Mouse (Mus musculus): Measurements from ENCODE around the gene Klc4. TPM values are rescaled to one million over a fixed set of nuclear protein-coding genes. Genes with fewer than 3 reads are reported as not detected.

Gene Klc4
- total RNA-seq, 2 experiments from 2014 or later, result 16.8 to 17.0 TPM

DNA sequence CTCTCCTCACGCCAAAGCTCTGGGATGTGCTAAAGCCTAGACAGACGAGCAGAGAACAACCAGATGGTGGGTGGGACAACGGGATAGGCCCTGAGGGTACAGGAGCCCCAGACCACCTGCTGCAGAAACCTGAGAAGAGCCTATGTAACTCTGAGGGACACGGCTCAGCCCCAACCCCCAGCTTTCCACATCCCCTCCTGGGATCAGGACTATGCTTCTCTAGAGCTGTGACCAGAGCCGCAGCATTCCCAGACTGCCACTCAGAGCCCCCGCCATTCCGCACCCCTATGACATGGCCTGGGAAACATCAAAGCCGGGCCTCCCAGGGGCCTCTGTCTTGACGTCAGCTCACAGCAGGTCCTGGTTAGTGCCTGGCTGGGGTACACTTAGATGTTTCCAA lies 51.2 kb downstream of the Klc4 start:
- DNase-seq (ENCODE audit: extremely low spot score in 1 of 2, low spot score in 1 of 2), result no peak

DNA sequence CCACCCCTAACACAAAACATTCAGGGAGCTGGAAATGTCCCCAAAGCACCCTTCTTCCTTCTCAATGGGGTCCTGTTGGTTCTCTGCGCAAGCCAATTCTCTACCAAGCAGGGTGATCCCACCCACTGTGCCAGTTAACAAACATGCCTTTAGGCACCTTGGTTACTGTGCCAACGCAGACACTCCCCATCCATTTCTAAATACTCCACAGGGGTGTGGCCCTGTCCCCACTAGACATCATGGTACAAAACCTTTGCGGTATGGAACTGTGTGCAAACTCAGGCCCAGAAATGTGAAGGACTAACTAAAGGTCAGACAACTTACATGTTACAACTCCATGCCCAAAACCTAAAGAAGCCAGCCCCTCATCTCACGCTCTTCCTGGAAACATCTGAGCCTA lies 52.7 kb downstream of the Klc4 start:
- DNase-seq (ENCODE audit: extremely low spot score in 1 of 2, low spot score in 1 of 2), result no peak

- no peak for DNase-seq (ENCODE audit: extremely low spot score in 1 of 2, low spot score in 1 of 2)
Observed at GRCm38 (mm10) chr17:46591406-46591805, 54.4 kb downstream of the Klc4 start.

- DNase-seq (ENCODE audit: extremely low spot score in 1 of 2, low spot score in 1 of 2), result no peak
Observed at GRCm38 (mm10) chr17:46590439-46590838, 55.4 kb downstream of the Klc4 start.

GRCm38 (mm10) chr17:46589635-46590314 lies 56.0 kb downstream of the Klc4 start:
- no peak for DNase-seq (ENCODE audit: extremely low spot score in 1 of 2, low spot score in 1 of 2)

- no peak for DNase-seq (ENCODE audit: extremely low spot score in 1 of 2, low spot score in 1 of 2)
Observed at GRCm38 (mm10) chr17:46588913-46589312, 56.9 kb downstream of the Klc4 start.

- DNase-seq (ENCODE audit: extremely low spot score in 1 of 2, low spot score in 1 of 2), result no peak
Observed at GRCm38 (mm10) chr17:46588173-46588572, 57.6 kb downstream of the Klc4 start.

- no peak for DNase-seq (ENCODE audit: extremely low spot score in 1 of 2, low spot score in 1 of 2)
Observed at GRCm38 (mm10) chr17:46586327-46586726, 59.5 kb downstream of the Klc4 start.

Other genes starting within 250 kb of the Klc4 start
- gene Crip3, start 217.1 kb downstream of the Klc4 start, total RNA-seq (2021), result 1 to 10 TPM; 2.5 to 2.9 TPM
- under 1 TPM in 1 of 2 experiments, not detected in 1; 0.32 TPM for gene Slc22a7, start 207.6 kb downstream of the Klc4 start, total RNA-seq (2021)
- gene Ttbk1, start 158.3 kb downstream of the Klc4 start, total RNA-seq (2021), result 100 to 1,000 TPM; 112 to 124 TPM
- gene Dnph1, start 149.3 kb downstream of the Klc4 start, total RNA-seq (2021), result 1 to 10 TPM; 5.1 to 6.7 TPM
- 10 to 100 TPM; 51.1 to 57.4 TPM for gene Cul9, start 99.6 kb downstream of the Klc4 start, total RNA-seq (2021)
- gene Srf, start 89.8 kb downstream of the Klc4 start, total RNA-seq (2021), result 10 to 100 TPM; 75.9 to 80.6 TPM
- gene Ptk7, start 16.5 kb downstream of the Klc4 start, total RNA-seq (2021), result 1 to 10 TPM; 8.9 to 9.4 TPM
- 10 to 100 TPM; 51.5 to 57.4 TPM for gene Mrpl2, start 207 bp upstream of the Klc4 start, total RNA-seq (2021)
- gene Cul7, start 4.3 kb upstream of the Klc4 start, total RNA-seq (2021), result 10 to 100 TPM; 19.7 to 20.9 TPM
- 10 to 100 TPM; 16.3 to 18.1 TPM for gene Rrp36, start 28.3 kb upstream of the Klc4 start, total RNA-seq (2021)
- 100 to 1,000 TPM in 1 of 2 experiments, 10 to 100 TPM in 1; 94.9 to 109 TPM for gene Mea1, start 32.8 kb upstream of the Klc4 start, total RNA-seq (2021)
- gene Klhdc3, start 34.9 kb upstream of the Klc4 start, total RNA-seq (2021), result 100 to 1,000 TPM; 180 to 197 TPM
- gene Ppp2r5d, start 59.1 kb upstream of the Klc4 start, total RNA-seq (2021), result 10 to 100 TPM; 88.1 to 91.8 TPM
- 10 to 100 TPM; 52.7 to 53.5 TPM for gene Pex6, start 65.4 kb upstream of the Klc4 start, total RNA-seq (2021)
- gene Gnmt, start 83.1 kb upstream of the Klc4 start, total RNA-seq (2021), result under 1 TPM in 1 of 2 experiments, not detected in 1; 0.68 TPM
- gene Cnpy3, start 106.2 kb upstream of the Klc4 start, total RNA-seq (2021), result 10 to 100 TPM; 62.3 to 68.2 TPM
- gene Ptcra, start 117.7 kb upstream of the Klc4 start, total RNA-seq (2021), result not detected
- gene 2310039H08Rik, start 126.6 kb upstream of the Klc4 start, total RNA-seq (2021), result 10 to 100 TPM in 1 of 2 experiments, 1 to 10 TPM in 1; 7.5 to 10.5 TPM
- gene Rpl7l1, start 136.7 kb upstream of the Klc4 start, total RNA-seq (2021), result 10 to 100 TPM; 51.4 to 53.8 TPM
- 10 to 100 TPM; 47.5 to 60.3 TPM for gene Bicral, start 212.5 kb upstream of the Klc4 start, total RNA-seq (2021)
- gene Tbcc, start 244.7 kb upstream of the Klc4 start, total RNA-seq (2021), result 10 to 100 TPM; 34.6 to 36.7 TPM